Mouse (Mus musculus) ES-E14 (cell line): Measurements from ENCODE around the gene D630023F18Rik. TPM values are rescaled to one million over a fixed set of nuclear protein-coding genes. Genes with fewer than 3 reads are reported as not detected.

Experiments
- DNase-seq: peaks from one replicate; pipeline ENCODE4 v3.0.0-alpha.2; 2013; ENCODE audit warnings: low read depth, low spot score
- H3K27ac ChIP-seq: 2 replicates; pipeline ENCODE4 v1.5.1; 2012; ENCODE audit warnings: low read depth, mild to moderate bottlenecking, low read length, moderate library complexity, mixed read lengths; ENCODE audit not compliant: poor library complexity, insufficient read depth, severe bottlenecking
- H3K36me3 ChIP-seq: 2 replicates; pipeline ENCODE4 v1.6.1; 2012; ENCODE audit warnings: mild to moderate bottlenecking, low read length, moderate library complexity, mixed read lengths; ENCODE audit not compliant: control insufficient read depth, poor library complexity, insufficient read depth, severe bottlenecking
- H3K4me1 ChIP-seq, 2 experiments: fragments of 150-350 bp in 1 of 2; sonication (generic) in 1 of 2; 2 replicates each; pipeline ENCODE4 v1.6.1; 2012; ENCODE audit warnings: low read length in 2 of 2, mild to moderate bottlenecking in 1 of 2, mixed read lengths in 1 of 2; ENCODE audit not compliant: control insufficient read depth in 2 of 2, insufficient read depth in 2 of 2, poor library complexity in 1 of 2
- H3K4me3 ChIP-seq, 2 experiments: fragments of 150-350 bp in 1 of 2; sonication (generic) in 1 of 2; 2 replicates each; pipeline ENCODE4 v1.5.1; 2012; ENCODE audit warnings: low read length in 2 of 2, low read depth in 1 of 2, mild to moderate bottlenecking in 1 of 2, mixed read lengths in 1 of 2; ENCODE audit not compliant: insufficient read depth in 1 of 2, poor library complexity in 1 of 2, severe bottlenecking in 1 of 2
- H3K9ac ChIP-seq: 2 replicates; pipeline ENCODE4 v1.6.1; 2012; ENCODE audit warnings: low read depth, mild to moderate bottlenecking, low read length, mixed read lengths; ENCODE audit not compliant: poor library complexity, insufficient read depth, severe bottlenecking
- H3K9me3 ChIP-seq: fragments of 150-350 bp; sonication (generic); 2 replicates; pipeline ENCODE4 v1.6.1; 2012; ENCODE audit warnings: low read depth, mild to moderate bottlenecking, low read length; ENCODE audit not compliant: control insufficient read depth, insufficient read depth
- CHD2 ChIP-seq: IDR thresholded peaks from 2 replicates; pipeline ENCODE4 v1.6.1; 2014; ENCODE audit warnings: mild to moderate bottlenecking, low read depth, low read length, inconsistent platforms
- HCFC1 ChIP-seq: IDR thresholded peaks from 2 replicates; pipeline ENCODE4 v1.6.1; 2012; ENCODE audit warnings: low read length, inconsistent platforms, borderline replicate concordance; ENCODE audit not compliant: insufficient read depth
- MAFK ChIP-seq: IDR thresholded peaks from 2 replicates; pipeline ENCODE4 v1.6.1; 2014; ENCODE audit warnings: mild to moderate bottlenecking, low read depth, low read length, inconsistent platforms; ENCODE audit not compliant: insufficient read depth
- ZC3H11A ChIP-seq: IDR thresholded peaks from 2 replicates; pipeline ENCODE4 v1.6.1; 2012; ENCODE audit warnings: low read depth, mild to moderate bottlenecking, inconsistent platforms, low read length, borderline replicate concordance
- ZNF384 ChIP-seq: IDR thresholded peaks from 2 replicates; pipeline ENCODE4 v1.6.1; 2012; ENCODE audit warnings: low read depth, low read length, inconsistent platforms
- in situ Hi-C, 2 experiments: fragments of 600-800 bp; cut with MboI; formaldehyde crosslinking; loops; one replicate each; pipeline ENCODE4 v1.15.1; 2025; ENCODE audit warnings: low sequenced_read_pairs in 2 of 2, inconsistent platforms in 1 of 2; ENCODE audit not compliant: unreplicated experiment in 2 of 2
- total RNA-seq: library from RNA; depleted of rRNA; stranded (reverse); fragments of 300-350 nt; gene quantifications from 2 replicates; pipeline ENCODE4 v1.2.3, GENCODE M21; 2012

Gene D630023F18Rik
- total RNA-seq, 1 experiment, result 4.7 TPM

DNA sequence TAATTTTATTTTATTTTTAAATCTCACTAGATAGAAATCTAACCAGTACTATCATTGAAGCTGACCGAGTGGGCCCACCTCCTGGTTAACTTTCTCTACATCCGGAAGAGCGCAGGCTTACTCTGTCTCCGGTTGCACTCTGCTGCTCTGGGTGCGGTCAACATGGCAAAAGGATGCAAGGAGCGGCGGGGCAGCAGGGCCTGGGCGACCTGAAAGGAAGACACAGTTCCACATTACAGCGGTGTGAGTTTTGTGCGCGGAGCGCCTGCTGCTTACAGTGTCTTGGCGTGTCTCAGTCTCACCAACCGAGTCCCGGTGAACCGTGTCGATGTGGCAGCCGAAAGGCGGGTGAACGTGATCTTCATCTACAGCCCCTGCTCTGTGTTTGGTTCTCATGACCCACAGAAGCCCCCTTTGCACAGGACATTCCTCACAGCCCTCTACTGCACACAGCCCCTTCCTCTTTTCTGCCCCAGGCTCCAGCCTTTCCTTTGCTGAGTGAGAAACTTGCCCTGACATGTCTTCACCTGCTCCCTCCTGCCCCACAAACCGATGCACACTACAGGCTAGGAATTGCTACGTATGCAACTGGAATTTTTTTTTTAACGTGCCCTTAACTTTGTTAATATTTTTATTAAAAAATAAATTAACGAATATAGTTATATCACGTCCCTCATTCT, 13.1 kb downstream of the D630023F18Rik start:
- H3K4me3 ChIP-seq, result peak overlapping the region; percentile 40 to 80
- TF ChIP-seq HCFC1, result no peak
- no peak for TF ChIP-seq ZNF384
- TF ChIP-seq CHD2, result no peak
- no peak for TF ChIP-seq MAFK
- no peak for TF ChIP-seq ZC3H11A
- no peaks in the 10 kb centered on the region; the same call in 1 of the 2 replicates for H3K36me3 ChIP-seq
- no peaks in the 10 kb centered on the region for H3K9me3 ChIP-seq
- H3K9ac ChIP-seq, result peak overlapping the region; percentile 91
- DNase-seq, result peak; percentile 44
- H3K4me1 ChIP-seq, result peaks cover 2 to 8% of the 10 kb centered on the region in 2 experiments; a peak in 2 of 4 replicates
- peak overlapping the region; percentile 97 for H3K27ac ChIP-seq
- in situ Hi-C loops, result no loop called here

DNA sequence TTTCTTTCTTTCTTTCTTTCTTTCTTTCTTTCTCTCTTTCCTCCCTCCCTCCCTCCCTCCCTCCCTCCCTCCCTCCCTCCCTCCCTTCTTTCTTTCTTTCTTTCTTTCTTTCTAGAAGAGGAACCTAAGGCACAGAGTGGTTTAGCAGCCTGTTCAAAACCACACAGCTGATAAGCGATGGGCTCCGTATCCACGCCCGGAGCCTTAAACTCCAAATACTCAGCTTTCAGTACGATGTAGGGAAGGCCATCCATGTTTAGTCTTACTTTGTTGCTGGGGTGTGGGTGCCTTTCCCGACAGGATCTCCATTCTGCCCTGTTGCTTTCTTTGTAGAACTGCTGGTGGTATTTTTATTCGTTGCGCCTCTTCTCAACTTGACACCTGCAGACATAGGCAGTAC, 13.8 kb downstream of the D630023F18Rik start:
- Histone ChIP-seq H3K9ac (peak overlapping the region; percentile 91; the same call in 1 of the 2 replicates), H3K36me3 (no peaks in the 10 kb centered on the region; the same call in 1 of the 2 replicates), H3K4me1 (peaks cover 2 to 8% of the 10 kb centered on the region in 2 experiments; a peak in 2 of 4 replicates), H3K4me3 (peak overlapping the region; percentile 40 to 80), H3K27ac (no peak overlapping the region; the same call in 1 of the 2 replicates), H3K9me3 (no peaks in the 10 kb centered on the region)
- no peak for DNase-seq
- TF ChIP-seq CHD2 (no peak), MAFK (no peak), HCFC1 (no peak), ZC3H11A (no peak), ZNF384 (no peak)
- in situ Hi-C loops, result no loop called here

GRCm38 (mm10) chr1:65107654-65108279, 15.2 kb downstream of the D630023F18Rik start:
- DNase-seq, result no peak
- Histone ChIP-seq H3K9ac (no peak overlapping the region), H3K4me1 (peaks cover 2 to 12% of the 10 kb centered on the region in 2 experiments; a peak in 2 of 4 replicates), H3K9me3 (no peaks in the 10 kb centered on the region), H3K4me3 (no peak overlapping the region), H3K27ac (no peak overlapping the region), H3K36me3 (no peaks in the 10 kb centered on the region; the same call in 1 of the 2 replicates)
- in situ Hi-C loops, result no loop called here
- TF ChIP-seq CHD2 (no peak), ZNF384 (no peak), ZC3H11A (no peak), MAFK (no peak), HCFC1 (no peak)

GRCm38 (mm10) chr1:65103273-65103672, 19.7 kb downstream of the D630023F18Rik start, which contains the start of gene Cryga:
Gene Cryga, minus strand, starts transcription at chr1:65103373.
- in situ Hi-C loops, result no loop called here
- Histone ChIP-seq H3K4me3 (peak within 1 kb of the TSS; percentile 12 to 47; a peak in 2 of 4 replicates), H3K9ac (0 out of 2 replicates have a peak within 1 kb of the TSS, but pooled peaks have one; percentile 10), H3K9me3 (no peaks in the 10 kb centered on the region), H3K36me3 (no peaks in the 10 kb centered on the region; the same call in 1 of the 2 replicates), H3K27ac (no peak within 1 kb of the TSS), H3K4me1 (peaks cover 0 to 5% of the 10 kb centered on the region in 2 experiments; a peak in 1 of 4 replicates)
- TF ChIP-seq HCFC1, result no peak
- no peak for TF ChIP-seq CHD2
- TF ChIP-seq ZC3H11A, result no peak
- no peak for DNase-seq
